Mouse (Mus musculus): ENCODE data around the gene Farp1. TPM values are rescaled to one million over a fixed set of nuclear protein-coding genes. Genes with fewer than 3 reads are reported as not detected.

Gene Farp1
- polyA plus RNA-seq, 1 experiment from 2014 or later: 42.8 TPM

GRCm38 (mm10) chr14:121113785-121114184 is 78.8 kb downstream of the Farp1 start:
- Histone ChIP-seq H3K9ac (replicated peaks; ENCODE audit: low read length) (no peak overlapping the region), H3K4me3 (replicated peaks; ENCODE audit: low read depth, low read length) (no peak overlapping the region), H3K27me3 (ENCODE audit: control insufficient read depth, insufficient read depth, low read length) (no peaks in the 10 kb centered on the region), H3K27ac (replicated peaks; ENCODE audit: low read depth, low read length) (no peak overlapping the region), H3K4me1 (ENCODE audit: control insufficient read depth, insufficient read depth, low read length) (0 out of 2 replicates have a peak, but pooled peaks cover 5% of the 10 kb centered on the region), H3K36me3 (ENCODE audit: control insufficient read depth, insufficient read depth, low read length) (peaks cover 8% of the 10 kb centered on the region; the same call in 1 of the 2 replicates), H3K9me3 (ENCODE audit: control insufficient read depth, low read length) (no peaks in the 10 kb centered on the region), H3K4me2 (ENCODE audit: low read length) (no peak overlapping the region)
- ATAC-seq (ENCODE audit: low FRiP score, low TSS enrichment) (no peak), DNase-seq (no peak)
- 79% methylated on average over 6 of the region's 6 CpGs for WGBS

GRCm38 (mm10) chr14:121116696-121117095 is 81.7 kb downstream of the Farp1 start:
- no peak overlapping the region for H3K27ac ChIP-seq (replicated peaks; ENCODE audit: low read depth, low read length)
- H3K27me3 ChIP-seq (ENCODE audit: control insufficient read depth, insufficient read depth, low read length): no peaks in the 10 kb centered on the region
- no peak overlapping the region for H3K4me3 ChIP-seq (replicated peaks; ENCODE audit: low read depth, low read length)
- H3K4me2 ChIP-seq (ENCODE audit: low read length): no peak overlapping the region
- no peak overlapping the region for H3K9ac ChIP-seq (replicated peaks; ENCODE audit: low read length)
- H3K4me1 ChIP-seq (ENCODE audit: control insufficient read depth, insufficient read depth, low read length): no peaks in the 10 kb centered on the region
- DNase-seq: no peak
- no peaks in the 10 kb centered on the region for H3K9me3 ChIP-seq (ENCODE audit: control insufficient read depth, low read length)
- peaks cover 11% of the 10 kb centered on the region; the same call in 1 of the 2 replicates for H3K36me3 ChIP-seq (ENCODE audit: control insufficient read depth, insufficient read depth, low read length)
- no peak for ATAC-seq (ENCODE audit: low FRiP score, low TSS enrichment)
- WGBS: 96% methylated on average over 4 of the region's 4 CpGs

- H3K4me2 ChIP-seq (ENCODE audit: low read length): no peak overlapping the region
- no peaks in the 10 kb centered on the region for H3K27me3 ChIP-seq (ENCODE audit: control insufficient read depth, insufficient read depth, low read length)
- H3K36me3 ChIP-seq (ENCODE audit: control insufficient read depth, insufficient read depth, low read length): peaks cover 8% of the 10 kb centered on the region; the same call in 1 of the 2 replicates
- WGBS: 71% methylated on average over 7 of the region's 7 CpGs
- H3K9ac ChIP-seq (replicated peaks; ENCODE audit: low read length): no peak overlapping the region
- no peak overlapping the region for H3K4me3 ChIP-seq (replicated peaks; ENCODE audit: low read depth, low read length)
- ATAC-seq (ENCODE audit: low FRiP score, low TSS enrichment) (no peak), DNase-seq (no peak)
- H3K9me3 ChIP-seq (ENCODE audit: control insufficient read depth, low read length): no peaks in the 10 kb centered on the region
- no peak overlapping the region for H3K27ac ChIP-seq (replicated peaks; ENCODE audit: low read depth, low read length)
- H3K4me1 ChIP-seq (ENCODE audit: control insufficient read depth, insufficient read depth, low read length): no peaks in the 10 kb centered on the region
Observed at GRCm38 (mm10) chr14:121118860-121119259, 83.9 kb downstream of the Farp1 start.

- 84% methylated on average over 3 of the region's 3 CpGs for WGBS
- Histone ChIP-seq H3K9me3 (ENCODE audit: control insufficient read depth, low read length) (no peaks in the 10 kb centered on the region), H3K4me3 (replicated peaks; ENCODE audit: low read depth, low read length) (no peak overlapping the region), H3K4me2 (ENCODE audit: low read length) (no peak overlapping the region), H3K27me3 (ENCODE audit: control insufficient read depth, insufficient read depth, low read length) (no peaks in the 10 kb centered on the region), H3K27ac (replicated peaks; ENCODE audit: low read depth, low read length) (no peak overlapping the region), H3K9ac (replicated peaks; ENCODE audit: low read length) (no peak overlapping the region), H3K36me3 (ENCODE audit: control insufficient read depth, insufficient read depth, low read length) (0 out of 2 replicates have a peak, but pooled peaks cover 3% of the 10 kb centered on the region), H3K4me1 (ENCODE audit: control insufficient read depth, insufficient read depth, low read length) (no peaks in the 10 kb centered on the region)
- DNase-seq: no peak
- no peak for ATAC-seq (ENCODE audit: low FRiP score, low TSS enrichment)
Observed at GRCm38 (mm10) chr14:121121664-121122063, 86.7 kb downstream of the Farp1 start.

- Histone ChIP-seq H3K4me3 (replicated peaks; ENCODE audit: low read depth, low read length) (no peak overlapping the region), H3K27me3 (ENCODE audit: control insufficient read depth, insufficient read depth, low read length) (no peaks in the 10 kb centered on the region), H3K4me1 (ENCODE audit: control insufficient read depth, insufficient read depth, low read length) (no peaks in the 10 kb centered on the region), H3K36me3 (ENCODE audit: control insufficient read depth, insufficient read depth, low read length) (0 out of 2 replicates have a peak, but pooled peaks cover 3% of the 10 kb centered on the region), H3K9me3 (ENCODE audit: control insufficient read depth, low read length) (no peaks in the 10 kb centered on the region), H3K9ac (replicated peaks; ENCODE audit: low read length) (no peak overlapping the region), H3K4me2 (ENCODE audit: low read length) (no peak overlapping the region), H3K27ac (replicated peaks; ENCODE audit: low read depth, low read length) (no peak overlapping the region)
- DNase-seq (no peak), ATAC-seq (ENCODE audit: low FRiP score, low TSS enrichment) (no peak)
- 43% methylated on average over 2 of the region's 2 CpGs for WGBS
Observed at GRCm38 (mm10) chr14:121122852-121123251, 87.9 kb downstream of the Farp1 start.

- DNase-seq (no peak), ATAC-seq (ENCODE audit: low FRiP score, low TSS enrichment) (no peak)
- H3K27me3 ChIP-seq (ENCODE audit: control insufficient read depth, insufficient read depth, low read length): no peaks in the 10 kb centered on the region
- no peak overlapping the region for H3K27ac ChIP-seq (replicated peaks; ENCODE audit: low read depth, low read length)
- WGBS: 93% methylated on average over 8 of the region's 8 CpGs
- no peak overlapping the region for H3K4me3 ChIP-seq (replicated peaks; ENCODE audit: low read depth, low read length)
- no peaks in the 10 kb centered on the region for H3K36me3 ChIP-seq (ENCODE audit: control insufficient read depth, insufficient read depth, low read length)
- H3K9ac ChIP-seq (replicated peaks; ENCODE audit: low read length): no peak overlapping the region
- peaks cover 7% of the 10 kb centered on the region for H3K4me1 ChIP-seq (ENCODE audit: control insufficient read depth, insufficient read depth, low read length)
- H3K9me3 ChIP-seq (ENCODE audit: control insufficient read depth, low read length): no peaks in the 10 kb centered on the region
- H3K4me2 ChIP-seq (ENCODE audit: low read length): no peak overlapping the region
Observed at GRCm38 (mm10) chr14:121124409-121125010, 89.5 kb downstream of the Farp1 start.

- WGBS: 86% methylated on average over 3 of the region's 3 CpGs
- Histone ChIP-seq H3K9me3 (ENCODE audit: control insufficient read depth, low read length) (no peaks in the 10 kb centered on the region), H3K4me2 (ENCODE audit: low read length) (no peak overlapping the region), H3K4me1 (ENCODE audit: control insufficient read depth, insufficient read depth, low read length) (peaks cover 10% of the 10 kb centered on the region), H3K36me3 (ENCODE audit: control insufficient read depth, insufficient read depth, low read length) (no peaks in the 10 kb centered on the region), H3K27ac (replicated peaks; ENCODE audit: low read depth, low read length) (no peak overlapping the region), H3K27me3 (ENCODE audit: control insufficient read depth, insufficient read depth, low read length) (no peaks in the 10 kb centered on the region), H3K9ac (replicated peaks; ENCODE audit: low read length) (no peak overlapping the region), H3K4me3 (replicated peaks; ENCODE audit: low read depth, low read length) (no peak overlapping the region)
- no peak for DNase-seq
- ATAC-seq (ENCODE audit: low FRiP score, low TSS enrichment): no peak
Observed at GRCm38 (mm10) chr14:121125651-121126050, 90.7 kb downstream of the Farp1 start.

- Histone ChIP-seq H3K9me3 (ENCODE audit: control insufficient read depth, low read length) (no peaks in the 10 kb centered on the region), H3K9ac (replicated peaks; ENCODE audit: low read length) (no peak overlapping the region), H3K36me3 (ENCODE audit: control insufficient read depth, insufficient read depth, low read length) (no peaks in the 10 kb centered on the region), H3K27ac (replicated peaks; ENCODE audit: low read depth, low read length) (no peak overlapping the region), H3K27me3 (ENCODE audit: control insufficient read depth, insufficient read depth, low read length) (no peaks in the 10 kb centered on the region), H3K4me3 (replicated peaks; ENCODE audit: low read depth, low read length) (no peak overlapping the region), H3K4me2 (ENCODE audit: low read length) (no peak overlapping the region), H3K4me1 (ENCODE audit: control insufficient read depth, insufficient read depth, low read length) (peaks cover 10% of the 10 kb centered on the region)
- 84% methylated on average over 4 of the region's 4 CpGs for WGBS
- no peak for DNase-seq
- ATAC-seq (ENCODE audit: low FRiP score, low TSS enrichment): no peak
Observed at GRCm38 (mm10) chr14:121126291-121126690, 91.3 kb downstream of the Farp1 start.
